Mouse (Mus musculus): ENCODE data around the gene Cpne2. TPM values are rescaled to one million over a fixed set of nuclear protein-coding genes. Genes with fewer than 3 reads are reported as not detected.

The Cpne2 gene
- 0.03 and 0.08 TPM in 2 replicates for polyA plus RNA-seq (2012)

DNA sequence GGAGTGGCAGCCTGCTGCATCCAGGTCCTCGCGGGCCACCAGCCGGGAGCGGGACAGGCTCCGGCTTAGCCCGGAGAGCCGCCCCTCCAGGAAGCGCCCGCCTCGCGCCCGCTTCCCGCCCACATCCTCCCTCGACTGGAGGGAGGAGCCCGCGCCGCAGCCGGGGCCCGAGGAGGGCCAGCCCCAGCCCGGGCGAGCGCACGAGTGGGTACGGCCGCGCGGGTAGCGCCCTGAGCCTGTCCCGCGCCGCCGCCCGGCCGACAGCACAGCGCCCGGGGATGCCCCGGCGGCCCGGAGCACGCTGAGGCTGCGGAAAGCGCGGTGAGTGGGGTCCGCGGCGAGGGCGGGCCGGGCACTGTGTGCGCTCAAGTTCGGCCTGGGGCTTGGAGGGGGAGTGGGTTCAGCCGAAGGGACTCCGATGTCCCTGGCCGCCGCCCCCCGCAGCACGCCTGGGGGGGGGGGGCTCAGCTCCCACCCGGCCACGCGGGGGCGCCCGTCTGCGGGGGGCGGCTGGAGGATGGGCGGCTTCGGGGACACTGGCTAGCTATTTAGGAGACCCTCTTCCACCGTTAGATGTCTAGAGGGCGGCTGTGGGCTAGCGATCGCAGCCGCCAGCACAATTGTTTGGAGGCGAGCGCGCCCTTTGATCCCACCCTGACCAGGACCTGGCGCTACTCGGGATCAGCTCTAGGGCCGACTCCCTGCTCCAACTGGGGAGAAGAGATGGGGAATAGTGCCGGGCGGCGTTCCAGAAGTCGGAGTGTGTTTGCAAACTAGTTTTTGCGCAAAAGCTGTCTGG lies at the start of gene Cpne2:
Gene Cpne2, plus strand, starts transcription at position 118 of the 799 bp plus-strand sequence.
- no peak for TF ChIP-seq GATA1 (IDR thresholded peaks at IDR 0.05; ENCODE audit: low read length)

DNA sequence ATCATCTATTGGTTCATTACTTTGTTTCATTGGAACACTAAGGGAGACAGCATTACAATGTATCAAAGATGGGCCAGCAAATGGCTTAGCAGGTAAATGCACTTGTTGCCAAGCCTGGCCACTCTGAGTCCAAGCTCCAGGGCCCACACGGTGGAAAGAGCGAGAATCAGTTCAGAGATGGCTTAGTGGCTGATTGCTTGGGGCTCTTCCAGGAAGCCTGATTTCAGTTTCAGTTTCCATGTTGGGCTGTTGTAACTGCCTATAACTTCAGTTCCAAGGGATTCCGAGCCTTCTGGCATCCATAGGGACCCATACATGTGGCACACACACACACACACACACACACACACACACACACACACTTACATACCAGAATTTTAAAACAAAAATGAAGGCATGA lies 47.5 kb upstream of the Cpne2 start:
- TF ChIP-seq GATA1 (IDR thresholded peaks at IDR 0.05; ENCODE audit: low read length): no peak

GRCm38 (mm10) chr8:94485882-94486281 lies 46.9 kb upstream of the Cpne2 start:
- no peak for TF ChIP-seq GATA1 (IDR thresholded peaks at IDR 0.05; ENCODE audit: low read length)

DNA sequence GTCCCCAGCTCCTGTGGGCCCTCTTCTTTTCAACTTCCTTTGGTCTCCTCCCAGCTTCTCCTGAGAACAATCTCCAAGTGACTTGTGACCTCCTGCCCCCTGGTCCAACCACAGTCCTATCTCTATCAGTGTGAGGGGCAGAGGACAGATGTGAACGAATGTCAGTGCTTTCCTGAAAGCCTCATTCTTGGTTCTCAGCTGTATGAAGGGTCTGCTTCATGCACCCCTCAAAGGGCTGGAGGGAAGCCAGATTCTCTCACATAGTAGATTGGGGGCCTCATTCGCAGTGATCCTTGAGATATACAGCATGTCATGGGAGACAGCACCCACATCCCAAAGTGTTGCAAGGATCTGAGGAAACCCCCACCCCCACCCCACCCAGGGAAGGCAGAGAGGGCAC lies 44.8 kb upstream of the Cpne2 start:
- TF ChIP-seq GATA1 (IDR thresholded peaks at IDR 0.05; ENCODE audit: low read length): no peak

GRCm38 (mm10) chr8:94489809-94490483 lies 42.8 kb upstream of the Cpne2 start:
- TF ChIP-seq GATA1 (IDR thresholded peaks at IDR 0.05; ENCODE audit: low read length): no peak

DNA sequence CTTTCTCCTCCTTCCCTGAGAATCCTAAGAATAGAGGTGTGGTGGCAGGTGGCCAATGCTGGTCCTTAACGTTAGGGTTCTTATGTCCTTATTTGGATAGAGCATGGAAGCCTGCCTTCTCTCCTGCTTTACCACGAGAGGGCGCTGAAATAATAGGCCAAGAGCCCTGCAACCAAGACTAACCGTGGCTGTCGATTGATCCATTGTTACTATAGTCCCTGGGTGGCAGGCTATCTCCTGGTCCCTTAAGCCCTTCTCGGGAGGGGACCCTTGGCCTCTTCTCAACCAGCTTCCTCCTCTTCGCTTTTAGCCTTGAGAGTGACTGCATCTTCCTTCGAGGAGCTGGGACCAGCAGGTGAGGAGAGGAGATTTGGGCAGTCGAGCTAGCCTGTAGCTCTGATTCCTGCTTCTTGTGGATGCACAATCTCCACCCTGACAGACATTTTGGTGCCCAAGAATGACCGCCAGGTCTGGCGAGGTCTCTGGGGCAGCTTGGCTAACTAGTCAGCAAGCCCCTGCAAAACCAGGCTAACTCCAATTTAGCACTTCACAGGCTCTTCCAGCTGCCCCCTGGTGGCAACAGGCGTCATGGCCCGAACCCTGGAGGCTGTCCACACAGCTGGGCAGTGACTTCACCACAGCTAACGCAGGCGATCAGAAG lies 40.6 kb upstream of the Cpne2 start:
- no peak for TF ChIP-seq GATA1 (IDR thresholded peaks at IDR 0.05; ENCODE audit: low read length)

GRCm38 (mm10) chr8:94493240-94493639 lies 39.5 kb upstream of the Cpne2 start:
- TF ChIP-seq GATA1 (IDR thresholded peaks at IDR 0.05; ENCODE audit: low read length): no peak

- no peak for TF ChIP-seq GATA1 (IDR thresholded peaks at IDR 0.05; ENCODE audit: low read length)
Observed at GRCm38 (mm10) chr8:94515430-94516208, 17.2 kb upstream of the Cpne2 start.

- TF ChIP-seq GATA1 (IDR thresholded peaks at IDR 0.05; ENCODE audit: low read length): no peak
Observed at GRCm38 (mm10) chr8:94516209-94516593, 16.6 kb upstream of the Cpne2 start.

GRCm38 (mm10) chr8:94516766-94517165 lies 16.0 kb upstream of the Cpne2 start:
- TF ChIP-seq GATA1 (IDR thresholded peaks at IDR 0.05; ENCODE audit: low read length): no peak

DNA sequence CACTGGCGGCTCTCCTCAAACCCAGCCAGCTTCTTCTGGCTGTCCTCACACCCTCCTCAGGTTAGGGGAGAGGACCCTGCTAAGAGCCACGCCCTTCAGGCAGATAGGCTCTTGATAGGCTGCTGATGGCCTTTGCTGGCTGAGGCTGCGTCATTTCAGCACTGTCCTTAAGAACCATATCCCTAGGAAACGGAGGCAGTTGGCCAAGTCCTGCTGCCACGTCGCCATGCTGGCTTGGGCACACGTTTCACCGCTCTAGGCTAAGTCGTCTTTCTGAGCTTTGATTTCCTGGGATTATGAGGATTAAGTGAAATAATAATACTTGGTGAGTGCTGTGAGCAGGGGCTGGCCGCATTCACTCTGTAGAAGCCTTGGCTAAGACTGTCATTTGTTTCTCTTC lies 14.5 kb upstream of the Cpne2 start:
- TF ChIP-seq GATA1 (IDR thresholded peaks at IDR 0.05; ENCODE audit: low read length): no peak

GRCm38 (mm10) chr8:94519021-94519420 lies 13.8 kb upstream of the Cpne2 start:
- no peak for TF ChIP-seq GATA1 (IDR thresholded peaks at IDR 0.05; ENCODE audit: low read length)

- no peak for TF ChIP-seq GATA1 (IDR thresholded peaks at IDR 0.05; ENCODE audit: low read length)
Observed at GRCm38 (mm10) chr8:94521481-94521880, 11.3 kb upstream of the Cpne2 start.

GRCm38 (mm10) chr8:94522482-94522881 lies 10.3 kb upstream of the Cpne2 start:
- no peak for TF ChIP-seq GATA1 (IDR thresholded peaks at IDR 0.05; ENCODE audit: low read length)

DNA sequence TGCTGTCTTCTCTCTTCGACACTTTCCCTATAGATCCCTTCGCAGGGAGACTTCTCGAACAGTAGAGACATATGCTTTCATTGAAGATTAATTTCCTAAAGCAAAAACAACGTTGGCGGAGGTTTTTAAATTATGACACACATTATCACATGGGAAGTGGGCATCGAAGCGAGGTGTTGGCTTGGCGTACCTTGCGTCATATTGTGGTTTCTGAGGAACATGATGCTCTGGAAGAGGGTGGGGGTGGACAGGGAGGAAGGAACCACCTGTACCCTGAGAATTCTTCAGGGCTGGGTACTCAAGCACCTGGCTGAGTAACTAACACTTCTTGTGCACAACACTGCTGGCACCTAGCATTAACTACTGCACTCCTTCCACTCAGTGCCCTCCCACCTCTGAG lies 8.2 kb upstream of the Cpne2 start:
- no peak for TF ChIP-seq GATA1 (IDR thresholded peaks at IDR 0.05; ENCODE audit: low read length)

- TF ChIP-seq GATA1 (IDR thresholded peaks at IDR 0.05; ENCODE audit: low read length): no peak
Observed at GRCm38 (mm10) chr8:94527178-94527577, 5.6 kb upstream of the Cpne2 start.

Data from G1E-ER4 (cell line).